Mouse (Mus musculus): ENCODE data around the gene Aldoc.

Aldoc gene

DNA sequence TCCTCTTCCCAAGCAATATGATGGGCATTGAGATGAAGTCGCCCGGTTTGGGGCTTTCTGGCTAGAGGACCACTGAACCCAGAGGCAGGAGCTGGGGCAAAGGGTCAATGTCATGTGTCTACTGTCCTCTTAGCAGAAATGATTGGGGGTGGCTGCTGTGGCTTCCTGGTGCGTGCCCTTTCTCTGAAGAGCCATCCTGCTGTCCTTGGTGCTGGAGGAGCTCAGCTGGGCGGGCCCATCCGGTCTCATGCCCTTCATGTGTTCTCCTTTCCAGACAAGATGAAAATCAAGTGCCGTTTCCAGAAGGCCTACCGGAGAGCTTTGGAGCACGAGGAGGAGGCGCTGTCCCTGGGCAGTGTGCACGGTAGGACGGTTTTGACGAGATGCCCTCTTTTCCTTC lies 9.9 kb downstream of the Aldoc start:
- DNase-seq (ENCODE audit: low spot score), result no peak

DNA sequence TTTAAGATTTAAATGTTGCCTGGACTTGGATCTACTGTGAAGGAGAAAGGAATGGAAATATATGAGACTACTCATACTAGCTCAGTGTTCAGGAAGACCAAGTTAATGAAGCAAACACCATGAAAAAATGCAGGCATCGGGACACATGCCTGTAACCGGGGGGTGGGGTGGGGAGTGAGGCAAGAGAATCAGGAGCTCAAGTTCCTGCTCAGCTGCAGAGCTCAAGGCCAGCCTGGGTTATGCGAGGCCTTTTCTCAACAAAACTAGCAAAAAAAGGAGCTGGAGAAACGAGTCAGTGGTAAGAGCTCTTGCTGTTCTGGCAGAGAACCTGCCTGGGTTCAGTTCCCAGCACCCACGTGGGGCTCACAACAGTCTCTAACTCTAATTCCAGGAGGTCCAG lies 11.2 kb downstream of the Aldoc start:
- DNase-seq (ENCODE audit: low spot score), result no peak

DNA sequence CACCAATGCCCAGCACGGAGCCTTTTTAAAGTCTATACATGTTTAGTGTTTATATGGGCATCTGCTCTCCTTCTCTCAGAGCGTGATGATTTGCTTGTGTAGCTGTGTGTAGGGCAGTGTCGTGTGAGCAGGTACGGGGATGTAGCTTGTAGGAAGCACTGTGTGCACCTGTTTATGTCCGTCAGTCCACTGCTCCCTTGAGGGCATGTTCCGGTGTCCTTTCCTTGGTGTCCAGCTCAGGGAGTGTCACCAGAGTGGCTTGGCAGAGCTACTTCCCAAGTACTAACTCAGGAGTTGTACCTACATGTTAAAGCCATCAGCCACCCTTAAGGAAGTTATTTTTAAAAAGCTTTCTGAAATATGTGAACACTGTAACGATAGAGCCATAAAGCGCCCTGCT lies 14.3 kb downstream of the Aldoc start:
- no peak for DNase-seq (ENCODE audit: low spot score)

DNA sequence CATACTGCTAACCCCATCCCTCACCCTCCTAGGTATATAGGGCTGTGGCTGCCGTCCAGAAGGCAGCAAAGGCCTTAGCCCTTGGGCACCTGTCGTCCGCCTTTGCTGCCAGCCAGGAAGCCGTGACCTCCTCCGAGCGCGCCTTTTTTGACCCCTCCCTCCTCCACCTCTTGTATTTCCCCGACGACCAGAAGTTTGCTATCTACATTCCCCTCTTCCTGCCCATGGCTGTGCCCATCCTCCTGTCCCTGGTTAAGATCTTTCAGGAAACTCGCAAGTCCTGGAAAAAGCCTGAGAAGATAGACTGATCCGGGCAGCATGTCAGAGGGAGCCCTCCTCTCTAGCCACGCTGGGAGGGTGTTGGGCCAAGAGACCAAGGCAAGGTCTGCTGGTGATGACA lies 18.9 kb downstream of the Aldoc start:
- no peak for DNase-seq (ENCODE audit: low spot score)

DNA sequence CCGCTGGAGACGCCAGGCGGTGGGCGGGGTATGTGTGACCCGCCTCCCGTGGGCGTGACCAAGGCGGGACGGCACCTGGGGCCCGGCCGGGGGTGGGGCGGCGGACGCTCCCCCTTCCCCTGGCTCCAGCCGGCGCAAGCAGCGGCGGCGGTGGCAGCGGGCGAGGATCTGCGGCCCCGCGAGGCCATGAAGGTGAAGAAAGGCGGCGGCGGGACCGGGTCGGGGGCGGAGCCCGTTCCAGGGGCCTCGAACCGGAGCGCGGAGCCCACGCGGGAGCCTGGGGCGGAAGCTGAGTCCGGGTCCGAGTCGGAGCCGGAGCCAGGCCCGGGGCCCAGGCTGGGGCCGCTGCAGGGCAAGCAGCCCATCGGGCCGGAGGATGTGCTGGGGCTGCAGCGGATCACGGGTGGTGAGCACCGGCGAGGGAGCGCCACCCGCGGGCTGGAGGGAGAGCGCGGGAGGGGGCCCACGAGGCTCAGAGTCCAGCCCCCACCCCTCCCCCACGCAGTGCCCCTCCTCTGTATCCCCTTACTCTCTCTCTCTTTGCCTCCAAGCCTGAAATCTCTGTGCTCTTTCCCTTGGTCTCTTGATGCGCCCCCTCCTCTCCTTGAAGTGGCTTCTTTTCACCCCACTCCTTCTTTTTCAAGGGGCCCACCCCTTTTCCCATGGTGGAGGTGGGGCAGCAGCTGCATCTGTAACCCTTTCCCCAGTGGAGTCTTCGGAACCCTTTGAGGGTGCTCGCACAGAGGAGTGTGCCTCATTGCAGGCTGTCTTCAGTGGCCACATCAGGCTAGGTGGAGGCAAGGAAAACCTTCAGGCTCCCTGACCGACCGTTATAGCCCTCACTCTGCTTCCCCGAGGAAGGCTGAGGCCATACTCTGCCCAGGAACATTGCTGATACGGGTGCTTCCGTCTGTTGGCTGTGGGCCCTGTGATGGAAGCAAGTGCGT lies 20.9 kb downstream of the Aldoc start, which contains the start of gene Unc119:
TSS of gene Unc119 (plus strand) at position 102 of the 947 bp plus-strand sequence.
- DNase-seq (ENCODE audit: low spot score), result peak; percentile 93

DNA sequence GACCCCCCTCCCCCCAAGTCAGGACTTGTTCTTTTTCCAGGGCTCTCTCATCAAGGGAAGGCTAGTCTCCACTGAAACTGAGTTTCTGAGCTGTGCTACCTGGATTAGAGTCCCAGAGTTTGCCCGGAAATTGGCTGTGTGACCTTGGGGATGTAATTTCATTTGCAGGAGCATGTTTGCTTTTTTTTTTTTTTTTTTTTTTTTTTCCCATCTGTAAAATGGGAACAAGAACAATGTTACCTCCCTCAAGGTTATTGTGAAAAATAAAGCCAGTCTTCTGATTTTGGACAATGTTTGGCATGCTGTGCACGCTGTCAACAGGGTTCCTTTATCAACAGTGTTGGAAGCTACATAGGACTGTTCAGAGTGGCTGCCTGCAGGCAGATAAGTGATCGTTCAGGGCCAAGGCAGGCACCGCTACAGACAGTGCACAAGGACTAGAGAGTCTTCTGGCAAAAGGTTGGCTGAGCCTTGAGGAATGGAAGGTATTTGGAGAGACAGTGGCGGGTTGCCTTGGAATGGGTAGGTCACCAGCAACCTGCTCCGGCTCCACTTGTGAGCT lies 21.6 kb downstream of the Aldoc start:
- no peak for DNase-seq (ENCODE audit: low spot score)

DNA sequence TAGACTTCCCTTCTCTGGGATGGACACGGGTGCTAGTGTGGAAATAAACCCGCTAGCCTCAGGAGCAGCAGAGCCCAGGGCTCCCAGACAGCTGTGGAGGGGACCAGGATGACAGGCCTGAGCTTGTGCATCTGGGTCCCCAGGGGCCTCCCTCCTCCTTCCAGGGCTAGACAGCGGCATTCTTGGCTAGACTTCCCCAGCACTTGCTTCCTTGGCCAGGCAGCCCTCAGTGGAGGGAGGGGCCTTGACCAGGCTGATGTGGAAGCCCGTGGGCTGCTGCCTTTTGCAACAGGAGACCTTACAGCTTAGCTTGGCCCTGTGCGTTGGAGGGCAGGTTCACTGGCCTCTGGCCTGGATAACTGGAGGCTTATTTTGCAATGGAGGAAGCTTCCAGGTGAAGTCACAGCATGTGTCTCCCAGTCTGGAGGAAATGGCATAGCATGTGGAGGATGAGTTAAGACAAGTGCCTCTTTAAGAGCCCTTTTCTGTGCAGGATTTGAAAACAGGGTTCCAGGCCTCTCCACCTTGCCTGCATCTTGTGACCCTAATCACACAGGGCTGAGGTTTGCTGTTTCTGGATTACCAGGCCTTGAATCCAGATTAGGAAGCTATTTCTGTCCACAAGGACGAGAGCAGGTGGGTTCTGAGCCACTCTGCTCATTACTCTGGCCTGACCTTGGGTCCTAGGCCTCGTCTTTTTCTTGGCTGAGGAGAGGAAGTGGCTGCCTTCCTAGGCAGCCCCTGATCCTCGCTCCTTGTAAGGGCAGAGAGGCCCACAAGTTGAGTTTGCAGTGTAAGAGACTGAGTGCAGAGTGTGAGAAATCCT lies 22.3 kb downstream of the Aldoc start:
- DNase-seq (ENCODE audit: low spot score), result peak; percentile 77

DNA sequence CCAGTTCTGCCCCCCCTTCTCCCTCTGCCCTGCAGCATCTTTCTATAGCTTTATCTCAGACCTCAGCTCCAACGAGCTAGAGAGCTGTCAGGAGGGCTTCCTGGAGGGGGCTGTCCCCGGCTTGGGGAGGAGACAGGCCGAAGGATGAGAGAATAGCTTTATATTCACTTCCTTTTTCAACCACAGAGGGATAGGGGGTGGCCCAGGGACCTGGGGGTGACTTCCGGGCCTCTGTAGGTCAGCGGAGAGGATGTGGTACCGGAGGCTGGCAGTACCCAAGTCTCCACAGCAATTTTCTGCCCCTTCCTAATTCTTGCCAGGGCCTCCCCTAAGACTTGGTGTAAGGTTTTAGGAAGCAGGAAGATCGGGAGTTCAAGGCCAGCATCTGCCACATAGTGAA lies 23.0 kb downstream of the Aldoc start:
- no peak for DNase-seq (ENCODE audit: low spot score)

DNA sequence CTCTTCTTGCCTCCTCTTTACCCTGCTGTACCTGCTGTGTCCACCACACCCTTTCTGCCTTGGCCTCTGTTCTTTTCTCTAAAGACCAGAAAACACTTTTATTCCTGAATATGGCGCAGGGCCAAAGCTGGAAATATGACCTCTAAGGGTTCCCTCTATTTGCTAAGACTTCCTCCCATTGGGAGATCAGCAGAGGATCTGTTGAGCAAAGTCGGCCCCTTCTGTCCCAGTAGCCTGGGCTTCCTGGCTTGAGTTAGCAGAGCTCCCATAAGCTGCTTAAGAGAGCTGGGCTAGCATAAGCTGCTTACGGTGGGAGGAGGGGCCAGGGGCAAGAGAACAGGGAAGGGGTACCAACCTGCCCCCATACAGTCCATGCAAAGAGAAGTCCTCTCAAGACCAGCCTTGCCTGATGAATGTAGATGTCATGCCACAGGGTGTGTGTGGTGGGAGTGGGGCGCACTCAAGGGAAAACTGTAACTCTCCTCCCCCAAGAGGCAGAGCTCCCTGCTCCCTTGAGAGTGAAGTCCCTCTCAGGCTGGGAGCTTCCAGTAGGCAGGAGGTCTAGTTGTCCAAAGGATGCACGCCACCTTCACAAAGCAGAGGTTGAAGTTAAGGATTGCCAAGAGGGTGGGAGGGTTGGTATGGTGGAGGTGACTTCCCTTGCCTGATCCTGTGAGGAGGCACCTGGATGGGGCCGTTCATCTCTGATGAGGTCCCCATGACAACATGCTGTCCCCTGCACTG lies 23.7 kb downstream of the Aldoc start:
- DNase-seq (ENCODE audit: low spot score), result no peak

DNA sequence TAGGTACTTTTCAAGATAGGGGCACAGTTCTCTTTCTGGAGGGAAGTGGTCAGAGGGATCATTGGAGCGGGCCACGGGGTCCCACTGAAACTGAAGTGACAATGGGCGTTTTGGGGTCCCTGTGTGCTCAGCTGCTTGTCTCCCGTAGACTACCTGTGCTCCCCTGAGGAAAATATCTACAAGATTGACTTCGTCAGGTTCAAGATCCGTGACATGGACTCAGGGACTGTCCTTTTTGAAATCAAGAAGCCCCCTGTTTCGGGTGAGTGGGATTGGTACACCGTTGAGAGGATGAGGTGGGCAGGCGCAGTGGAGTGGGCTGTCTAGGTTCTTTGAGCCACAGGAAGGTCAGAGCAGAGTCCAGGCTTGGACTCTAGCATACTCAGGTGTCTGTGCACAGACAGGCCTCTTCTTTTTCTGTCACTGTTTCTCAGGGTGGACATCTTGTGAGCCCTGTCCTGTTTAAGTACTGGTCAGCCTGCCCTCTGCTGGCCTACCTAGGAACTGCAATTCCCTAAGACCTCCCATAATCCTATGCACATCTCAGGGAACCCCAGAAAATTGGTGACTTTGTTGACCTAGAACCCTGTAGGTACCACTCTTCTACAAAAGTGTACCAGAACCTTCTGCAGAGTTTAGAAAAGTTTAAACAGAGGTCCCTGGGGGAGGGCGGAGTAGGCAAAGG lies 24.4 kb downstream of the Aldoc start:
- peak; percentile 87 for DNase-seq (ENCODE audit: low spot score)

DNA sequence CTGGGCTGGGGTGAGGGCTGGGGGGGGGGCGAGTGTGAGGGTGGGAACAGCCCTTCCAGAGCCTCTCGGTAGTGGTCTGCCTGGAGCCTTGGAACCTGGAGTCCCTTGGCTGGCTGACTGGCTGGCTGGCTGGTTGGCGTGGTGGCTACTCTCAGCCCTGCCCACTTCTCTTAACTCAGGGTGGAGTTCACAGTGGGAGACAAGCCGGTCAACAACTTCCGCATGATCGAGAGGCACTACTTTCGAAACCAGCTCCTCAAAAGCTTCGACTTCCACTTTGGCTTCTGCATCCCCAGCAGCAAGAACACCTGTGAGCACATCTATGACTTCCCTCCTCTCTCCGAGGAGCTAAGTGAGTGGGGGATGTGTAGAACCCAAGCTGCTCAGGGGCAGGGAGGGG lies 25.1 kb downstream of the Aldoc start:
- no peak for DNase-seq (ENCODE audit: low spot score)

DNA sequence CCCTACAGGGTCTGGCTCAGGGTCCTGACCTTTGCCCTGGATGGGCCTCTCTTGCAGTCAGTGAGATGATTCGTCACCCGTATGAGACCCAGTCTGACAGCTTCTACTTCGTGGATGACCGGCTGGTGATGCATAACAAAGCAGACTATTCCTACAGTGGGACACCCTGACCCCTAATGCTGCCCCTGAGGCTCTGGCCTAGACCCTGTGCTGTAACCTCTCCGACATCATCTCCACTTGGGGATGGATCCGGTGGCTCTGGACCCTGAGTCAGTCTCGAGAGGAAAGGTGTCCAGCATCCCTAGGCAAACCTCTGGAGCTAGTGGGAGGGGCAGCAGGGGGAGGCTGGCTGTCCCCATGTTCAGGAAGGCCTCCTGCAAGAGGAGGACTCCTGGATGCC lies 25.7 kb downstream of the Aldoc start:
- DNase-seq (ENCODE audit: low spot score), result no peak

DNA sequence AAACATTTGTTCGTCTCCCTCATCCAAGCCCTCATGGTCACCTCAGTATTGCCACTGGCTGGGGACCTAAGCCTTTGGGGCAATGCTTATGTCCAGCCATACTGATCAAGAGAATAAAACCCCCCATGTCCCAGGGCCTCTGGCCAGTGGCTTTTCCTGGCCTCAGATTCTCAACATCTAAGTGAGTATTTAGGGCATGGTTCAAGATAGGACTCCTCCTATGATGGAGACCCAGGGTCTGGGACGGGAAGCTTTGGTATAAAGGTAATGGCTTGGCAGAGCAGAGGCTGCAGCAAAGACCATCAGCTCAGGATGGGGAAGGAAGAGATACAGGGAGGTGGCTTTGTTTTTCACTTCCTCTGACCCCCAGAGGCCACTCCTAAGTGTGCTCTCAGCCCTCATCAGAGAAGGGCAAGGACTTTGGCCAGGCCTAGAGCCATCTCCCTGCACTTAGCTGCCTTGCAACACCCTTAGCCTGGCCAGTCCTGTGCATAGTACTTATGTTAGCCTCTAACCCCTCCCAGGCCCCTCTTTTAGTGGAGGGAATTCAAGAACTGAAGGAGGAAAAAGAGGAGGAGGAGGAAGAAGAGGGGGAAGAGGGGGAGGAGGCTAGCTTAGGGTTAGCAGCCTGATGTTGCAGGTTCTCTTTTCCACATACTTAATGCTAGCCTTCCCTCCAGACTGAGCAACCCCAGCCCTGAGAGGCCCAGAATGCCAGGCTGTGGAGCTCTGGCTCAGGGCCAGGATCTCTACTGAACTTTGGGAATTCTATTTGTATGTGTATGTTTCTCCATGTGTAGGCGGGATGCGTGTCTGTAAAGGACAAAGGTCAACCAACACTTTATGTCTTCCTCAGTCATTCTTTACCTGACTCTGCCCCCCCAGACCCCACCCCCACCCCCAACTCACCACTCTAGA lies 26.9 kb downstream of the Aldoc start:
- DNase-seq (ENCODE audit: low spot score), result no peak

DNA sequence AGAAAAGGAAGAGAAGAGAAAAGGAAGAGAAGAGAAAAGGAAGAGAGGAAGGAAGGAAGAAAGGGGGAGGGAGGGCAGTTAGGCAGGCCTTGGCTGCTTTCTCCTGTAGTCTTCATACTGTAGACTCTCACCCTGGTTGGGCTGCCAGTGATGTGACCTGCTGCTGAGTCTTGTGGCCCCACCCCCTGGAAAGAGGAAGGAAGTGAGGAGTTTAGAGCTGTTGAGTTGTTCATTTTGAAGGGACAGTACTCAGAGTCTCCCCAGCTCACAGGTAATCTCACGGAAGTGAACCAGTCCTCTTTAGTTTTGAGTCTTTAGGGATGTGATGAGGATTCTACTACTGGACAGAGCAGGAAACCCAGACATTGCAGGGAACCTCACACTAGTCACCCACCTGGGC lies 30.3 kb downstream of the Aldoc start:
- no peak for DNase-seq (ENCODE audit: low spot score)

DNA sequence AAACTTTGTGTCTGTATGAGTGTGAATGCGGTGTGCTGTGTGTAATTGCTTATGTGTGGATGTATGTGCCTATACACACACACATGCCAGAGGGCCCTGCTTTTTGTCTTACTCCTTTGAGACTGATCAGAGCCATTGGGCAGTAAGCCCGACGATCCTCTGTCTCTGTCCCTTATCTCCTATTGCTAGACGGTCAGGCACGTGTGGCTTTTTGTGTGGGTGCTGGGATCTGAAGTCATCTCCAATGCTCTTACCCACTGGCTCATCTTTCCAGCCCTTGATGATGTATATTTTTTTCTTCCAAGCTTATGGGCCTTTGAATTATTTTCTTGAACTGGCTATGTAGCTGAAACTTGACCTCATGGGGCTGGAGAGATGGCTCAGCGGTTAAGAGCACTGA lies 32.1 kb downstream of the Aldoc start:
- no peak for DNase-seq (ENCODE audit: low spot score)

DNA sequence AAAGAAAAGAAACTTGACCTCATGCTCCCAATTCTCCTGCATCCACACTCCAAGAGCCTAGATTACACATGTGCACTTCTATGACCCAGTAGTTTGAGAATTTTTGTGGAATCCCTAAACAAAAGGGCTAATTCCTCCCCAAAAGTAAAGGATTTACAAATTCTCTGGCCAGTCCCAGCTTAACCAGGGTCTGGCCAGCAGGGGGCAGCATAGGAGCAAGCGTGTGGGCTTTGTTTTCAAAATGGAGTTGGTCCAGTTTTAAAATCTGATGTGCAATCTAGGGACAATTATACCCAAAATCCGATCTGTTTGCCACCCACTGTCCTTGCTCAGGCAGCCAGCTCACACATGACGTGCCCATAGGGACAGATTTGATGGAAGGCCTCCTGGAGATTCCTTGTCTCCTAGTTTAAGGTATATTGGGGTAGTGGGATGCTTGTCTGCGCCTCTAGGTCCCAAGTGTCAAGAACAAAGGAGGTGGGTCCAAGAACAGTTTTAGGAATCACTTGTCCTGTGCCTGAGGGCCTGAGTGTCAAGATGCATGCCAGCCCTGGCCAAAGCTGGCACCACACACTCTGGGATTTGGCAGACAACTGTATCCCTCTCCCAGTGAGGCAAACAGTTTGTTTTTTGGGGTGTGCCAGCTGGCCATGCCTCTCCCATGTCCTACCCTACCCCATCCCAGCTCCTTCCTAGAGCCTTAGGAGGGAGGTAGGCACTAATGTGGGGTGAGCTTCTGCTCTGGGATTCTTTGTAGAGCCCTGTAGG lies 32.9 kb downstream of the Aldoc start:
- peak; percentile 87 for DNase-seq (ENCODE audit: low spot score)

DNA sequence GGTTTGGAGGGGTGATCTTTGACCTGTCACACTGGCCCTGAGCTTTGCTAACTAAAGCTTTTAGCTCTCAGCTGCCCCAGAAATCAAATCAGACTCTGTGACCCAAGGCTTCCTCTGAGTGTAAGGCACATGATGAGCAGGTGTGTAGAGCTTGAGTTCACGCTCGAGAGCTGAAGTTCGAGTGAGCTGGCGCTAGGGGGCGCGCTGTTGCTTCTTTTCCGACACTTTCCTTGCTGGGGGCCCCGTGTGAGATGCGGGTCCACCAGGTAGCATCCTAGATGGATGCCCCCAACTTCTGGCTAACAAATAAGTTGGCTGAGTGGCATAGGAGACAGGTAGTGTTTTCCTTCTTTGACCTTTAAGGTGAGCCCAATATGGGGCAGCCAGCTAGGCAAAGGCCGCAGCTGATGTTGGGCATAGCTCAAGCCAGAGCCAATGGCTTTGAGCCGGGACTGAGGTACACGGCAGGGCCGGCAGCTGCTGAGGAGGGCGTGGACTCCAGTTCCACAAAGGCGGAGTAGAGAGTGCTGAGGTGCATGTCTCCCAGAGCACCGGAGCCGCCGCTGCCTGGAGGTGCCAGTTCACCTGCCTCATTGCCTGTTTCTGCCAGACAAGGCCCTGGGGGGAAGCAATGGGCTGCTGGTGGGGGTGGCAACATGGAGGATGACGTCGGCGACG lies 35.7 kb downstream of the Aldoc start:
- DNase-seq (ENCODE audit: low spot score), result peak; percentile 77

DNA sequence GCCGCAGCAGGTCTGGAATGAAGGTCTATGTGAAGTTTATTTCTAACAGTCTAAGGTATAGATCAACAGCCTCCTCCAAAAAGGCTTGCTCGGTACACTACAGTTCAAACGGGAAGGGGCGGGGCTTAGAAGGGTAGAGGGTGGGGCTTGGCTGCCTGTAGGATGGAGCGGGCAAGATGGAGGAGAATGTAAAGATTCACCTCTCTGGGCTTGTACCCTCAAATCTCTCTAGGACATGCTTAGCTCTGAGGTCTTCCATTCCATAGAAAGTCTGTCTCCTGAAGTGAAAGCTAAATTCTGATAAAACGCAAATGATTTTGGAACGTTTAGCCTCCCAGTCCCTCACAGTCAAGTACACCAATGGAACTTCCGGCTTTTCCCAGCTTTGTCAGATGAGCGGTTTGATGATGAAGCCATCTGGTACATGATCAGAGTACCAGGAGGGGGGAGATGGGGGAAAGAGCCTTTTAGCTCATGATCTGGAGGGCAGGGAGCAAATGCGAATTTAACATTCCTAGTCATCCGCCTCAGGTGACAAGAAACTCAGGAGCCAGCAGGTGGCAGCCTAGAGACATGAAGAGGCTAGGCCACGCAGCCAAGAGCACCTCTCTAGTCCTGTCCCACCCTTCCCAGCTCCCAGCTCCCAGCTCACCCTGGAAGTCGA lies 37.5 kb downstream of the Aldoc start:
- DNase-seq (ENCODE audit: low spot score), result peak; percentile 91

DNA sequence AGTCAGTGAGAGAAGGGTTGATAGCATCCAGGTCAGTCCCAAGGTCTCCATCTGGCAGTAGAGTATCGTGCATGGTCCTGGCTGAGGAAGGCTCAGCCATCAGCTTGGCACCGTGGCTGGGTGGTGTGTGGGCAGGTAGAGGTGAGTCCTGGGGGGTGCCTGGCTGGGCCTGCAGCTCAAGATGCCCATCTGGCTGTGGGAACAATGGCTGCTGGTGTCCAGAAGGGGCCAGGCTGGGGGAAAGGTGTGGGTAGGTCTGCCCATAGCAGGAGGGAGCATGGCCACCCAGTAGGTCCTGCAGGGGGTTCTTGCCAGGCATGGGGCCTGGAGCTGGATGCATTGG lies 38.0 kb downstream of the Aldoc start:
- DNase-seq (ENCODE audit: low spot score), result no peak

Measured in testis, postnatal 10 days (tissue).